7 mouse cellular contexts compared by ENCODE assay signal in genomic region chr10:120182887-120183286, GRCm38 (mm10). TPM values are rescaled to one million over a fixed set of nuclear protein-coding genes. Genes with fewer than 3 reads are reported as not detected.
DNase-seq lines count a peak whose midpoint lies in the region; ATAC-seq and TF ChIP-seq lines count a peak whose summit lies in the region.

No protein-coding gene starts in this region.

- ATAC-seq in inflammation-experienced regulatory T-cells, adult 6 months = peak; percentile 68
- ATAC-seq in megakaryocyte-erythroid progenitor cell, adult 5-6 weeks (replicated peaks; ENCODE audit: low FRiP score, low TSS enrichment, poor library complexity, severe bottlenecking) = peak; percentile 95

- no peak for TF ChIP-seq POLR2A in lung, adult 2 months (IDR thresholded peaks at IDR 0.05; ENCODE audit: borderline replicate concordance, extremely low read depth, low read depth, low read length)

- no peaks in the 10 kb centered on the region for H3K4me1 ChIP-seq in lung, adult 2 months (ENCODE audit: control insufficient read depth, insufficient read depth, low read length)

- H3K4me3 ChIP-seq in lung, adult 2 months (replicated peaks; ENCODE audit: extremely low read depth, low read depth, low read length) = no peak overlapping the region

- WGBS in lung, adult 2 months = 89% methylated on average over 1 of the region's 1 CpGs

- TF ChIP-seq CTCF in lung, adult 2 months (IDR thresholded peaks at IDR 0.05; ENCODE audit: insufficient read depth, low read length) = no peak

- peak; percentile 13 for DNase-seq in lung, postnatal 10 days
- no peak for DNase-seq in lung, adult 2 months
- peak; percentile 23 for DNase-seq in MEL-GATA-1-ER (ENCODE audit: extremely low read depth, low read depth)
- no peak for DNase-seq in urinary bladder, postnatal 4 days (ENCODE audit: low spot score in 2 of 2)
- no peak for DNase-seq in layer of hippocampus, postnatal 10 days (ENCODE audit: low spot score in 2 of 2)

RNA-seq across cellular contexts. Expression of gene Tmbim4, which starts 18.5 kb away (rescaled TPM):
- polyA plus RNA-seq in lung, adult 2 months (2012; rRNA removed) = 173 and 232 TPM in 2 replicates
- 100 to 1,000 TPM; 122 to 164 (median 132) TPM for polyA plus RNA-seq in inflammation-experienced regulatory T-cells, adult 6 months (2017; shearing (Covaris generic))
- total RNA-seq in megakaryocyte-erythroid progenitor cell, adult 5-6 weeks (2014; fragmentation: Nextera tagmentation) = 59.3 and 76.3 TPM in 2 replicates
- total RNA-seq in megakaryocyte-erythroid progenitor cell, adult 5-6 weeks (2017) = 74.4 and 83.8 TPM in 2 replicates
- 10 to 100 TPM; 56.2 to 57.1 TPM for total RNA-seq in layer of hippocampus, postnatal 10 days (2021)

RNA-seq across cellular contexts. Expression of gene Irak3, which starts 19.0 kb away (rescaled TPM):
- 3.7 and 4.3 TPM in 2 replicates for polyA plus RNA-seq in lung, adult 2 months (2012; rRNA removed)
- polyA plus RNA-seq in inflammation-experienced regulatory T-cells, adult 6 months (2017; shearing (Covaris generic)) = 1 to 10 TPM in 1 of 3 experiments, under 1 TPM in 2; 0.54 to 2.1 (median 0.65) TPM
- total RNA-seq in megakaryocyte-erythroid progenitor cell, adult 5-6 weeks (2014; fragmentation: Nextera tagmentation) = 8.1 and 8.8 TPM in 2 replicates
- total RNA-seq in megakaryocyte-erythroid progenitor cell, adult 5-6 weeks (2017) = 5.9 and 8.6 TPM in 2 replicates
- total RNA-seq in layer of hippocampus, postnatal 10 days (2021) = under 1 TPM; 0.22 to 0.64 TPM

RNA-seq across cellular contexts. Expression of gene Llph, which starts 44.0 kb away (rescaled TPM):
- 3.7 and 6.5 TPM in 2 replicates for polyA plus RNA-seq in lung, adult 2 months (2012; rRNA removed)
- polyA plus RNA-seq in inflammation-experienced regulatory T-cells, adult 6 months (2017; shearing (Covaris generic)) = 10 to 100 TPM; 69.8 to 87.7 (median 80.8) TPM
- total RNA-seq in megakaryocyte-erythroid progenitor cell, adult 5-6 weeks (2014; fragmentation: Nextera tagmentation) = 85.9 and 124 TPM in 2 replicates
- 101 and 109 TPM in 2 replicates for total RNA-seq in megakaryocyte-erythroid progenitor cell, adult 5-6 weeks (2017)
- total RNA-seq in layer of hippocampus, postnatal 10 days (2021) = 10 to 100 TPM; 21.5 to 24.2 TPM

Comparison
In these comparisons a context has a peak if more than half of its experiments do, and no peak if none do; other contexts are left out.
1. DNase-seq: peak in lung, postnatal 10 days (single experiment) and MEL-GATA-1-ER (single experiment); none in lung, adult 2 months (single experiment), urinary bladder, postnatal 4 days (0 of 2) and layer of hippocampus, postnatal 10 days (0 of 2).
2. RNA of gene Irak3, which starts 19.0 kb away (total RNA-seq): 5.9 to 8.8 TPM in megakaryocyte-erythroid progenitor cell, adult 5-6 weeks; 0.22 to 0.64 TPM in layer of hippocampus, postnatal 10 days; every median in the first group is over 4 times any median in the second.